Mouse (Mus musculus) cerebellum, adult 2 months (tissue): ENCODE measurements at regions not wholly inside any gene's neighbourhood (a gene's known extent, or its start where the extent isn't known, plus 50 kb on each side); places are given as distances from the start of the nearest gene placed in this dataset.

Experiments used
- DNase-seq, 2 experiments: peaks; one replicate each; pipeline ENCODE4 v3.0.0; 2021
- H3K27ac ChIP-seq: fragments of 200-500 bp; 2 replicates; pipeline ENCODE4 v1.5.1; 2012; ENCODE audit warnings: low read length, control low read depth, inconsistent platforms; ENCODE audit not compliant: insufficient read depth
- H3K27me3 ChIP-seq: fragments of 200-500 bp; 2 replicates; pipeline ENCODE4 v1.6.1; 2012; ENCODE audit warnings: inconsistent platforms, mild to moderate bottlenecking, low read length, moderate library complexity; ENCODE audit not compliant: control insufficient read depth, insufficient read depth
- H3K4me1 ChIP-seq: fragments of 200-500 bp; 2 replicates; pipeline ENCODE4 v1.6.1; 2011; ENCODE audit warnings: low read length; ENCODE audit not compliant: control insufficient read depth, insufficient read depth
- H3K4me3 ChIP-seq: fragments of 200-500 bp; replicated peaks from 2 replicates; pipeline ENCODE3; 2011; ENCODE audit warnings: mild to moderate bottlenecking, low read depth, low read length, control low read depth; ENCODE audit not compliant: insufficient read depth
- CTCF ChIP-seq: fragments of 200-500 bp; IDR thresholded peaks from 2 replicates; pipeline ENCODE4 v1.5.1; 2011; ENCODE audit warnings: low read depth, mild to moderate bottlenecking, control low read depth, low read length, moderate library complexity, borderline replicate concordance; ENCODE audit not compliant: insufficient read depth
- POLR2A ChIP-seq: fragments of 200-500 bp; IDR thresholded peaks from 2 replicates; pipeline ENCODE4 v1.6.1; 2011; ENCODE audit warnings: low read length, control low read depth, borderline replicate concordance; ENCODE audit not compliant: insufficient read depth
- whole genome bisulfite sequencing: fragments of 180-500 bp; shearing (Covaris S2); methylation state at CpG from one replicate; pipeline ENCODE4 v1.1.7; 2018; 5-methylcytosine and 5-hydroxymethylcytosine counted together

DNA sequence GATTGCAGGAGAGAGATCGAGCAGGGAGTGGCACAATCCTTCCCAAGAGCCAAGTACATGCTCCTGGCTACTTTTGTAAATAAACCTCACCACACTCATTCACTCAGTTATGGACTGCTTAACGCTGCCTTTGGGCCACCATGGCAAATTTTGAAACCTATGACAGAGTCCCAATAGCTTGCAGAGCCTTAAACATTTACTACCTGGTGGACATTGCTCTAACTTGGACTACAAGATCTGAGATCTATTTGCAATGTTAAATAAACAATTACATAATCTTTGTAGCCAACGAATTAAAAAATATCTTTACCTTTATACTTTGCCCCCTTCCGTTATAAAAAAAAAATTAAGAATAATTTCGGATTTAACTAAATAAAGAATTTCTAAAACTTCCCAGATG is 104.9 kb downstream of the Tmco5 start:
- TF ChIP-seq CTCF (no peak), POLR2A (no peak)
- no peak overlapping the region for H3K27ac ChIP-seq
- WGBS = 92% methylated on average over 5 of the region's 5 CpGs
- no peak for DNase-seq
- no peaks in the 10 kb centered on the region for H3K4me1 ChIP-seq
- H3K27me3 ChIP-seq = no peaks in the 10 kb centered on the region
- no peak overlapping the region for H3K4me3 ChIP-seq

DNA sequence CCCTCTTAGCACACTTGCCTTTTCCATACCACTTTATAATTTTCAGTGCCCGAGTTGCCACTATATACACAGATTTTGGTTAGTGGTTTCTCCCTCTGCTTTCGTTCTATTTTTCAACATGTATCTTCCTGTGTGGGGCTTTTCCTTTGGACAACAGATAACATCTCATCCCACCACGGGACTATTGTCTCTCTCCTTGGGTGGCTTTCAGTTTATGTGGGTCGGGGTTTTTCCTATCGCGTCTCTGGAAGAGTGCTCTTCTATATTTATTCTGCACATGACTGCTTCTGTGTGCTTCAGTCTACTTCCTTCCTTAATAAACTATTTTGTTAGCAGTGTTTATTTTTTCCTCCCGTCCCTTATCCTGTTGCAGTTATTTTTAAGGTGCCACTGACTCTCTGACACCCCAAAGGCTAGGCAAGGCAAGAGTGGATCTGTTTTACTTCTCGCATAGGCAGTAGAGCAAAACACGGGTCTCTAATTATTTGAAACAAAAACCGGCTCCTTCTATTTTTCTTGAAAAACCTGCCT is 105.4 kb downstream of the Tmco5 start:
- no peak overlapping the region for H3K4me3 ChIP-seq
- H3K4me1 ChIP-seq = no peaks in the 10 kb centered on the region
- H3K27ac ChIP-seq = no peak overlapping the region
- no peak for DNase-seq
- WGBS = 55% methylated on average over 10 of the region's 10 CpGs
- TF ChIP-seq CTCF = no peak
- no peak for TF ChIP-seq POLR2A
- no peaks in the 10 kb centered on the region for H3K27me3 ChIP-seq

- WGBS = 80% methylated on average over 3 of the region's 3 CpGs
- Histone ChIP-seq H3K4me3 (no peak overlapping the region), H3K4me1 (no peaks in the 10 kb centered on the region), H3K27me3 (no peaks in the 10 kb centered on the region), H3K27ac (no peak overlapping the region)
- no peak for DNase-seq
- TF ChIP-seq CTCF = no peak
- no peak for TF ChIP-seq POLR2A
These were observed 106.1 kb downstream of the Tmco5 start for GRCm38 (mm10) chr2:116984597-116984996.

DNA sequence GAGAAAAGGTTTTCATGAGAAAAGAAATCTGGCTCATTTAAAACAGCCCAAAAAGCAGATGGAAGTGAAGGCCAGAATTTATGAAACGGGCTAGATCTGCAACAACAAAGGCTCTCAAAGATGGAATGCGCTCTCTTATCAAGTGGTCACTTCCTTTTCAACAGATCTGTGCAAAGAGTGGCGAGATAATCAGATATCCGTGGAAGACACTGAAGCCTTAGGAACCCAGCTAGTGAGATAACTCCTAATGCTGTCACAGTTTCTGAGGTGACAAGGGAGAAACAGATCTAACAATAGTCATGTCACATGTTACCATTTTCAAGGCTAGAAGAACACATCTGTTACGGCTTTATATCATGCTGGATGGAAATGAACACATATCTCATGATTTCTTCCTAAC is 107.1 kb downstream of the Tmco5 start:
- Histone ChIP-seq H3K27me3 (no peaks in the 10 kb centered on the region), H3K27ac (no peak overlapping the region), H3K4me3 (no peak overlapping the region), H3K4me1 (no peaks in the 10 kb centered on the region)
- 86% methylated on average over 5 of the region's 5 CpGs for WGBS
- TF ChIP-seq CTCF (no peak), POLR2A (no peak)
- DNase-seq = no peak

- Histone ChIP-seq H3K4me3 (no peak overlapping the region), H3K27ac (no peak overlapping the region), H3K27me3 (no peaks in the 10 kb centered on the region), H3K4me1 (no peaks in the 10 kb centered on the region)
- DNase-seq = no peak
- no peak for TF ChIP-seq POLR2A
- no peak for TF ChIP-seq CTCF
- 93% methylated on average over 8 of the region's 8 CpGs for WGBS
These were observed 110.6 kb downstream of the Tmco5 start for GRCm38 (mm10) chr2:116988953-116989674.

DNA sequence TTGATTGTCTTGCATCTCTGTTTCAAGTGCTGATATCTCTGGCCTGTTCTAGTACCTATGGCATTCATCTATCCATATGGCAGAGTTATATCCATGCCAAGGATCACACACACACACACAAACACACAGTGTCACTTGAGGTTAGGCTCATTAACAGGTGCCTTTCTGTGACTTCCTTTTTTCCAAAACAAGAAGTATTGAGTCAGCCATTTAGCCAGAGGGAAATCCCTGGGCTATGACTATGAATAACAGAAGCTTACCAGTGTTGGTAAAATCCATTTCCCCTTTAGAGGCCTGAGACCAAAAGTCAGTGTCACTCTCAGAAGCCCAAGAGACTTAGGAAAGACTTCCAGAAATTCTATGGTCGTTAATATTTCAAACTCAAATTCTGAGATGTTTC is 111.6 kb downstream of the Tmco5 start:
- TF ChIP-seq CTCF = no peak
- no peak for TF ChIP-seq POLR2A
- Histone ChIP-seq H3K4me3 (no peak overlapping the region), H3K27me3 (no peaks in the 10 kb centered on the region), H3K4me1 (no peaks in the 10 kb centered on the region), H3K27ac (no peak overlapping the region)
- WGBS = 90% methylated on average over 1 of the region's 1 CpGs
- DNase-seq = no peak

- WGBS = 55% methylated on average over 6 of the region's 6 CpGs
These were observed 113.1 kb downstream of the Tmco5 start for GRCm38 (mm10) chr2:116991561-116992042.

GRCm38 (mm10) chr2:116993724-116994123 is 115.2 kb downstream of the Tmco5 start:
- 90% methylated on average over 4 of the region's 4 CpGs for WGBS
- DNase-seq = no peak
- no peak for TF ChIP-seq POLR2A
- TF ChIP-seq CTCF = no peak
- H3K4me3 ChIP-seq = no peak overlapping the region
- H3K27ac ChIP-seq = no peak overlapping the region
- no peaks in the 10 kb centered on the region for H3K4me1 ChIP-seq
- no peaks in the 10 kb centered on the region for H3K27me3 ChIP-seq

More at GRCm38 (mm10) chr2:116991561-116992042, 113.1 kb downstream of the Tmco5 start:
- no peak overlapping the region for H3K4me3 ChIP-seq
- H3K27ac ChIP-seq = no peak overlapping the region
- TF ChIP-seq POLR2A (no peak), CTCF (no peak)
- H3K4me1 ChIP-seq = no peaks in the 10 kb centered on the region
- no peaks in the 10 kb centered on the region for H3K27me3 ChIP-seq
- DNase-seq = no peak
